In the genomic region with DNA sequence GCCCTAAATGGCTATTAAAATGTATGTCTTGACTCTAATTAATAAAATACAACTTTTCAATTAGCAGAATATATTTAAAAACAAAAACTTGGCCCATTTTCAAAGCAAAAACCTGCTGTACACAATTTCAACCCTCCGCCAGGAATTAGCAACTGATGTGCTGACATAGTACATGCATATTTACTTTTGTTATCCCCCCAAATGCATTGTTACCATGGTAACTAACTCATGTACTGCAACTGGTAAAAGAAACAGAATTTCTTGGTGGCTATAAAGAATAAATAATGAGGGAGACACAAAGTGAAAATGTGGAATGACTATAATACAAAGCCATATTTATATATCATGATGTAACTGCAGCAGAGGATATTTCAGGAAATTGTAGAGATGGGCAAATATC, we compare ENCODE assay signal across 19 mouse cellular contexts.
"Had no signal": no experiment of that assay in that cellular context is flagged by ENCODE, and none has a peak within 500 bp of the region (broad histone marks: within the 10 kb centered on the region; RNA-seq: fewer than 3 reads in every experiment).

No protein-coding gene starts in this region.

- H3K9me3 ChIP-seq: kidney, embryonic 15.5 days; limb, embryonic 10.5 days; limb, embryonic 13.5 days; liver, embryonic 12.5 days; liver, embryonic 15.5 days; lung, embryonic 15.5 days; megakaryocyte, embryonic 14.5 days; midbrain, embryonic 10.5 days had no signal

- H3K9ac ChIP-seq: kidney, embryonic 15.5 days; limb, embryonic 13.5 days; liver, embryonic 12.5 days; liver, embryonic 15.5 days; lung, embryonic 15.5 days had no signal

- ATAC-seq: liver, embryonic 12.5 days had no signal

- H3K36me3 ChIP-seq: kidney, embryonic 15.5 days; limb, embryonic 10.5 days; limb, embryonic 13.5 days; liver, embryonic 12.5 days; liver, embryonic 15.5 days; lung, embryonic 15.5 days; midbrain, embryonic 10.5 days had no signal

- H3K4me2 ChIP-seq: kidney, embryonic 15.5 days; limb, embryonic 13.5 days; liver, embryonic 12.5 days; liver, embryonic 15.5 days; lung, embryonic 15.5 days had no signal

- H3K27ac ChIP-seq: kidney, embryonic 15.5 days; limb, embryonic 10.5 days; limb, embryonic 13.5 days; liver, embryonic 12.5 days; liver, embryonic 15.5 days; lung, embryonic 15.5 days; midbrain, embryonic 10.5 days had no signal

- H3K4me1 ChIP-seq: kidney, embryonic 15.5 days; limb, embryonic 10.5 days; limb, embryonic 13.5 days; liver, embryonic 12.5 days; liver, embryonic 15.5 days; lung, embryonic 15.5 days; megakaryocyte, embryonic 14.5 days had no signal

- H3K4me3 ChIP-seq: kidney, embryonic 15.5 days; limb, embryonic 10.5 days; limb, embryonic 13.5 days; liver, embryonic 12.5 days; liver, embryonic 15.5 days; lung, embryonic 15.5 days; megakaryocyte, embryonic 14.5 days; midbrain, embryonic 10.5 days had no signal

- H3K27me3 ChIP-seq: kidney, embryonic 15.5 days; limb, embryonic 13.5 days; liver, embryonic 12.5 days; liver, embryonic 15.5 days; lung, embryonic 15.5 days; megakaryocyte, embryonic 14.5 days had no signal

- DNase-seq: kidney, adult 11 months; kidney, adult 8-10 months; kidney, postnatal 10 days; kidney, postnatal 36 days; layer of hippocampus, postnatal 36 days; liver; lung, adult 18-20 months; lung, postnatal 10 days; lung, postnatal 36 days; thymus, adult 18-20 months; thymus, postnatal 36 days had no signal
